Mouse (Mus musculus) MEL (cell line): ENCODE data around the gene Klhl5.

Experiments used
- BHLHE40 ChIP-seq: IDR thresholded peaks from 2 replicates; pipeline ENCODE4 v1.6.1; 2012; ENCODE audit warnings: low read depth, mild to moderate bottlenecking, inconsistent platforms, low read length, improper control_type of control experiment, borderline replicate concordance
- CTCF ChIP-seq, 3 experiments: IDR thresholded peaks in 2 of 3; conservative IDR thresholded peaks in 1 of 3; 2 replicates each; pipeline ENCODE4 v1.5.1; 2011 to 2012; ENCODE audit warnings: low read length in 3 of 3, low read depth in 2 of 3, mild to moderate bottlenecking in 2 of 3, improper control_type of control experiment in 1 of 3, inconsistent platforms in 1 of 3, mixed read lengths in 1 of 3, moderate library complexity in 1 of 3; ENCODE audit not compliant: control insufficient read depth in 1 of 3, insufficient read depth in 1 of 3, poor library complexity in 1 of 3, severe bottlenecking in 1 of 3
- EP300 ChIP-seq, 2 experiments: IDR thresholded peaks; 2 replicates each; pipeline ENCODE4 v1.6.1; 2011; ENCODE audit warnings: improper control_type of control experiment in 2 of 2, low read length in 2 of 2, low read depth in 1 of 2, mild to moderate bottlenecking in 1 of 2
- RAD21 ChIP-seq: IDR thresholded peaks from 2 replicates; pipeline ENCODE4 v1.6.1; 2011; ENCODE audit warnings: mild to moderate bottlenecking, low read depth, low read length, improper control_type of control experiment
- TCF12 ChIP-seq: IDR thresholded peaks from 2 replicates; pipeline ENCODE4 v1.6.1; 2014; ENCODE audit warnings: low read depth, mild to moderate bottlenecking, inconsistent platforms, low read length, improper control_type of control experiment, moderate library complexity
- ZKSCAN1 ChIP-seq: IDR thresholded peaks from 2 replicates; pipeline ENCODE4 v1.6.1; 2012; ENCODE audit warnings: low read depth, mild to moderate bottlenecking, inconsistent platforms, low read length, improper control_type of control experiment, moderate library complexity

GRCm38 (mm10) chr5:65154287-65154686 lies 46.9 kb downstream of the Klhl5 start:
- TF ChIP-seq CTCF (IDR thresholded peaks at IDR 0.05 in 2 of 3, conservative IDR thresholded peaks at IDR 0.05 in 1 of 3; ENCODE audit: control insufficient read depth in 1 of 3, insufficient read depth in 1 of 3, low read depth in 2 of 3, low read length in 3 of 3, poor library complexity in 1 of 3, severe bottlenecking in 1 of 3) (no peak), BHLHE40 (no peak), TCF12 (no peak), RAD21 (no peak), EP300 (IDR thresholded peaks at IDR 0.05; ENCODE audit: low read depth in 1 of 2, low read length in 2 of 2) (no peak), ZKSCAN1 (no peak)
